Mouse (Mus musculus): ENCODE measurements around the gene Scnm1. TPM values are rescaled to one million over a fixed set of nuclear protein-coding genes. Genes with fewer than 3 reads are reported as not detected.

Gene Scnm1
- total and polyA plus RNA-seq, 3 experiments = 50.5 to 59.2 (median 53.1) TPM

GRCm38 (mm10) chr3:95159987-95160963 is 26.5 kb upstream of the Scnm1 start, which contains the start of gene Sema6c:
Gene Sema6c (plus strand): TSS chr3:95160457.
- H3K27ac ChIP-seq (ENCODE audit: insufficient read depth, low read depth) = no peak within 1 kb of the TSS
- TF ChIP-seq EP300 (IDR thresholded peaks at IDR 0.05; ENCODE audit: low read length) (peak; percentile 37; the same call in 1 of the 2 replicates), CHD1 (IDR thresholded peaks at IDR 0.05; ENCODE audit: low read depth, low read length) (no peak), TBP (conservative IDR thresholded peaks at IDR 0.05; ENCODE audit: low read depth, low read length) (no peak), RCOR1 (conservative IDR thresholded peaks at IDR 0.05; ENCODE audit: low read depth, low read length) (no peak), CTCF (conservative IDR thresholded peaks at IDR 0.05 in 1 of 2, IDR thresholded peaks at IDR 0.05 in 1 of 2; ENCODE audit: low read depth in 2 of 2, low read length in 2 of 2) (no peak), BHLHE40 (IDR thresholded peaks at IDR 0.05; ENCODE audit: low read depth, low read length) (peak; percentile 65), ZC3H11A (IDR thresholded peaks at IDR 0.05; ENCODE audit: low read depth, low read length) (no peak), MAZ (IDR thresholded peaks at IDR 0.05; ENCODE audit: low read depth, low read length) (no peak), CHD2 (IDR thresholded peaks at IDR 0.05; ENCODE audit: low read length) (no peak), RAD21 (IDR thresholded peaks at IDR 0.05; ENCODE audit: low read depth, low read length) (no peak), IRF4 (IDR thresholded peaks at IDR 0.05; ENCODE audit: low read depth, low read length) (no peak), UBTF (IDR thresholded peaks at IDR 0.05; ENCODE audit: low read depth, low read length) (0 out of 2 replicates have a peak, but pooled peaks have one; percentile 28), NELFE (IDR thresholded peaks at IDR 0.05; ENCODE audit: low read depth, low read length) (peak; percentile 48), ZKSCAN1 (IDR thresholded peaks at IDR 0.05; ENCODE audit: borderline replicate concordance, low read depth, low read length) (no peak), NRF1 (IDR thresholded peaks at IDR 0.05; ENCODE audit: low read depth, low read length) (peak; percentile 59), MAX (IDR thresholded peaks at IDR 0.05; ENCODE audit: low read length) (peak; percentile 52; the same call in 1 of the 2 replicates), ZMIZ1 (IDR thresholded peaks at IDR 0.05; ENCODE audit: low read depth, low read length) (peak; percentile 25; the same call in 1 of the 2 replicates), SIN3A (IDR thresholded peaks at IDR 0.05; ENCODE audit: low read length) (peak; percentile 57), MYC (IDR thresholded peaks at IDR 0.05; ENCODE audit: low read depth, low read length) (0 out of 2 replicates have a peak, but pooled peaks have one; percentile 21), ZNF384 (IDR thresholded peaks at IDR 0.05; ENCODE audit: low read depth, low read length) (no peak), E2F4 (IDR thresholded peaks at IDR 0.05; ENCODE audit: insufficient replicate concordance, low read depth, low read length) (0 out of 2 replicates have a peak, but pooled peaks have one; percentile 39), POLR2A (IDR thresholded peaks at IDR 0.05; ENCODE audit: low read depth, low read length) (0 out of 2 replicates have a peak, but pooled peaks have one; percentile 19), MAFK (IDR thresholded peaks at IDR 0.05; ENCODE audit: insufficient replicate concordance, low read length) (no peak), ELF1 (IDR thresholded peaks at IDR 0.05; ENCODE audit: low read depth, low read length) (peak; percentile 49), MEF2A (IDR thresholded peaks at IDR 0.05; ENCODE audit: borderline replicate concordance, low read depth, low read length) (no peak), GABPA (IDR thresholded peaks at IDR 0.05; ENCODE audit: insufficient replicate concordance, low read depth, low read length) (no peak), POLR2AphosphoS2 (IDR thresholded peaks at IDR 0.05; ENCODE audit: low read depth, low read length) (no peak), MXI1 (IDR thresholded peaks at IDR 0.05; ENCODE audit: low read depth, low read length) (peak; percentile 66), USF1 (IDR thresholded peaks at IDR 0.05; ENCODE audit: low read depth, low read length) (no peak), TCF12 (IDR thresholded peaks at IDR 0.05; ENCODE audit: low read depth, low read length) (0 out of 2 replicates have a peak, but pooled peaks have one; percentile 20), USF2 (conservative IDR thresholded peaks at IDR 0.05; ENCODE audit: low read depth, low read length) (no peak), SMC3 (IDR thresholded peaks at IDR 0.05; ENCODE audit: low read depth, low read length) (no peak), HCFC1 (IDR thresholded peaks at IDR 0.05; ENCODE audit: low read depth, low read length) (peak; percentile 45)
- dilution Hi-C loops (cut with MboI; ENCODE audit: extremely low pct_ligation_motif_present, extremely low pct_unique_long_range_greater_than_20kb, low sequenced_read_pairs) = no loop called here
- H3K9me3 ChIP-seq (replicated peaks; ENCODE audit: low read length) = no peaks in the 10 kb centered on the region
- H3K4me3 ChIP-seq (replicated peaks in 1 of 3; ENCODE audit: low read depth in 2 of 3, low read length in 2 of 3, poor library complexity in 1 of 3) = peak within 1 kb of the TSS; percentile 60 to 66 (median 61)
- in situ Hi-C loops (cut with MboI; ENCODE audit: low pct_ligation_motif_present, low pct_unique_long_range_greater_than_20kb, low sequenced_read_pairs) = no loop called here
- peak within 1 kb of the TSS; percentile 41 for H3K9ac ChIP-seq (ENCODE audit: insufficient read depth, low read depth)
- H3K4me2 ChIP-seq (ENCODE audit: insufficient read depth, low read depth, poor library complexity, severe bottlenecking) = peak within 1 kb of the TSS; percentile 96
- H3K79me2 ChIP-seq (replicated peaks; ENCODE audit: control insufficient read depth, extremely low read depth, insufficient read depth, poor library complexity, severe bottlenecking) = no peaks in the 10 kb centered on the region
- DNase-seq (ENCODE audit: extremely low read depth) = peak; percentile 81
- H3K36me3 ChIP-seq (replicated peaks in 1 of 2; ENCODE audit: control insufficient read depth in 1 of 2, insufficient read depth in 1 of 2, low read length in 1 of 2) = no peaks in the 10 kb centered on the region
- H3K27me3 ChIP-seq (replicated peaks) = peaks cover 54% of the 10 kb centered on the region
- peaks cover 6 to 21% of the 10 kb centered on the region in 2 experiments; a peak in 3 of 4 replicates for H3K4me1 ChIP-seq (ENCODE audit: control insufficient read depth in 1 of 2, insufficient read depth in 2 of 2)

Data from CH12.LX (cell line).